Mouse (Mus musculus) liver, postnatal 0 days (tissue): ENCODE data around the gene Plekhm3.

Source experiments
- CTCF ChIP-seq: sonication (generic); IDR thresholded peaks from 2 replicates; pipeline ENCODE4 v1.5.1; 2016; ENCODE audit warnings: antibody characterized with exemption, low read depth
- EP300 ChIP-seq: IDR thresholded peaks from 2 replicates; pipeline ENCODE4 v1.6.1; 2016; ENCODE audit warnings: antibody characterized with exemption, low read depth, mild to moderate bottlenecking

DNA sequence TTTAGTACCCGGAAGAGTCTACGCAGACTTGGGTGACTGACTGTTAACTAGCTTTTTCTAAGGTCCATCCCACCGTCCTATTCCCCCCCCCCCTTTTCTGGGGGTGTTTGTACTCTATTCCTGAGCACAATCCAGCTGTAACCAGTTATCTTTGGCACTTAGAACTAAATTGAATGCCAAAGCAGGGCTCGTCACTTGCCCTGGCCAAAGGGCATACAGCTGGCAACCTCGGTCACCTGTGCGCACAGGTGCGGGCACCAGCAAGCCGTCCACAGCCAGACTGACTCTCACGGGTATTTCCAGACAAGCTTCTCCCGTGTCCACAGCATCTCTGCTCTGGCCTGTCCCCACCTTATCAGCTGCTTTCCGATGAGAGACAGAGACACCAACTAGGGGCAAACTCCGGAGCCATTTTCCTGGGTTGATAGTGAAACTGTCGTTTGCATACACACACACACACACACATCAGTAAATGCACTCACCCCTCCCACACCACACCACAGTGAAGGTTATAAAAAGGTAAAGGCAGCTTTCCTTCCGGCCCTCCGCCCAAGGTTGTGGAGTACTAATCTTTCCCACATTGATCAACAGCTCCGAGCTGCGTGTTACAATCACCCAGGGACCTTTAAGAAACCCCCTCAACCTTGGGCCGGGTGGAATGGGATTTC lies 213.7 kb downstream of the Plekhm3 start:
- TF ChIP-seq CTCF (no peak), EP300 (no peak)
